Mouse (Mus musculus) bone marrow, adult 2 months (tissue): Measurements from ENCODE around the gene Loxl4.

Source experiments
- CTCF ChIP-seq: fragments of 200-500 bp; IDR thresholded peaks from 2 replicates; pipeline ENCODE4 v1.5.1; 2011; ENCODE audit warnings: low read length, control low read depth; ENCODE audit not compliant: control insufficient read depth, insufficient read depth
- POLR2A ChIP-seq: fragments of 200-500 bp; IDR thresholded peaks from 2 replicates; pipeline ENCODE4 v1.6.1; 2011; ENCODE audit warnings: low read depth, mild to moderate bottlenecking, control low read depth, low read length, borderline replicate concordance; ENCODE audit not compliant: control insufficient read depth

DNA sequence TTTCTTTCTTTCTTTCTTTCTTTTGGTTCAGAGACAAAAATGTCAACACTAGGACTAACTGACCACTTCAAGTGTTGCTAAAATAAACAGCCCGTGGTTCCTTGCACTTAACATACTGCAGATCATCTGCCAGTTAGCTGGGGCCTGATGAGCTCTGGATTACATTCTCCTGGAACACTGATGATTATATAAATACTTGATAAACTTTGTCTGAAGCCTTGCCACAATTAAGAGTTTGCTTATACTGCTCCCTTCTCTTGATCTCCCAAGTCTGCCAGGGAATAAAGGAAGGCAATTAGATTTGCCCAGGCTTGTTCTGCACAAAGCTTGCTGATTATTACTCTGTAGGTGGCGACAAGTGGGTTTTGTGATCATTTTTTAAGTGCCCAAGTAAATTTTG lies 24.9 kb downstream of the Loxl4 start:
- no peak for TF ChIP-seq CTCF
- no peak for TF ChIP-seq POLR2A
